Mouse (Mus musculus) forebrain, embryonic 11.5 days (tissue): ENCODE measurements around the gene Tdrd9. TPM values are rescaled to one million over a fixed set of nuclear protein-coding genes. Genes with fewer than 3 reads are reported as not detected.
"Not testable (repeated sequence)": the region's sequence is repeated elsewhere in the genome, so short reads cannot be mapped to it uniquely, and the experiment has no call there.

ENCODE experiments used
- ATAC-seq: fragments of 200-750 bp; cut with Nextera tagmentation; replicated peaks from 2 replicates; pipeline ENCODE4 v1.8.0; 2017; ENCODE audit warnings: moderate TSS enrichment; ENCODE audit not compliant: low FRiP score
- DNase-seq: peaks from one replicate; pipeline ENCODE4 v3.0.0-alpha.2; 2017; ENCODE audit warnings: low spot score
- H3K27ac ChIP-seq: fragments of 300-500 bp; sonication (generic); 2 replicates; pipeline ENCODE4 v1.5.1; 2014; ENCODE audit warnings: low read depth, low read length
- H3K27me3 ChIP-seq: fragments of 300-500 bp; sonication (generic); 2 replicates; pipeline ENCODE4 v1.6.1; 2014; ENCODE audit warnings: mild to moderate bottlenecking, low read length, mixed read lengths; ENCODE audit not compliant: control insufficient read depth, insufficient read depth
- H3K36me3 ChIP-seq: fragments of 300-500 bp; sonication (generic); 2 replicates; pipeline ENCODE4 v1.6.1; 2014; ENCODE audit warnings: mild to moderate bottlenecking, low read length, moderate library complexity, mixed read lengths; ENCODE audit not compliant: control insufficient read depth, insufficient read depth
- H3K4me1 ChIP-seq: fragments of 300-500 bp; sonication (generic); replicated peaks from 2 replicates; pipeline ENCODE4 v1.6.1; 2014; ENCODE audit warnings: low read length, mixed read lengths; ENCODE audit not compliant: control insufficient read depth, insufficient read depth
- H3K4me2 ChIP-seq: fragments of 300-500 bp; sonication (generic); 2 replicates; pipeline ENCODE4 v1.6.1; 2014; ENCODE audit warnings: low read depth, mild to moderate bottlenecking, low read length, moderate library complexity, mixed read lengths; ENCODE audit not compliant: severe bottlenecking
- H3K4me3 ChIP-seq: fragments of 300-500 bp; sonication (generic); 2 replicates; pipeline ENCODE4 v1.5.1; 2014; ENCODE audit warnings: low read depth, low read length
- H3K9ac ChIP-seq: fragments of 300-500 bp; sonication (generic); 2 replicates; pipeline ENCODE4 v1.6.1; 2014; ENCODE audit warnings: low read length
- H3K9me3 ChIP-seq: fragments of 300-500 bp; sonication (generic); 2 replicates; pipeline ENCODE4 v1.6.1; 2016; ENCODE audit warnings: low read length, mixed read lengths; ENCODE audit not compliant: control insufficient read depth
- WGBS: fragments of 180-500 bp; shearing (Covaris S2); extraction: QIAGEN DNeasy Blood & Tissue Kit; methylation state at CpG from one replicate; pipeline ENCODE4 v1.1.7; 2014; 5-methylcytosine and 5-hydroxymethylcytosine counted together
- polyA plus RNA-seq: library from polyadenylated mRNA; unstranded; fragments of >200 nt; fragmentation: Nextera tagmentation; extraction: Ambion mirVana; gene quantifications from 2 replicates; pipeline ENCODE4 v1.2.1, GENCODE M21; 2014

Tdrd9 gene
- polyA plus RNA-seq, 1 experiment from 2014 or later, result 0.94 TPM

DNA sequence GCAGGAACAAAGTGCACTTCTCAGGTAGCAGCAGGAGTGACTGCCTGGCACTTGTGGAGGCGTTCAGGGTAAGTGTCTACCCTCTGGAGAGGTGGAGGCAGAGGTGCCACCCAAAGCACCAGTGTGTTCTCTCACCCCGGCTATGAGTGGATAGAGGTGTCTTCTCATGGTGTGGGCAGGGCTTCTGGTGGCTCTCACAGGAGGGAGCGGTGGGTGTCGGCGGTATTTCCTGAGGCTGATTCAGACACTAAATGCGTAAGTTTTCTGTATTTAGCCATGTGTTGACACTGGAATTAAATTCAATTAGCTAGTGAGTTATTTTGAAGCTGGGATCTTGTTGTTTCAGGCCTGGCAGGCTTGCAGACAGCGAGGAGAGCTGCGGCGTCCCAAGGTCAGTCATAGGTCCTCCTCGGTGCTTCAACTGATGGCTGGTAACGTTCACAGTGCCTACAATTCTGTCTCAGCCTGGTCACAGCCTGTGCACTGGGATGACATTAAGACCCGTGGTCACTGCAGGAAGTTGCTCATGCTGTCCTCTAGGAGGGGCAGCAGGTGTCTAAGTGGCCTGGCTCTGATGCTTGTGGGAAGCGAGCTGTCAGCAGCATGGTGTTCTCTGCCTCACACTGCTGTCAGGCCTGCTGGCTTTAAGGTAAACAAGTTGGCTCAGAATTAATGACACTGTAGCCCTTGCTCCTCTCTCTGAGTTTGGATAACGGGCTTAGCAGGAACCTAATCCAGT lies 54.7 kb downstream of the Tdrd9 start:
- H3K9ac ChIP-seq, result no peak overlapping the region
- no peaks in the 10 kb centered on the region for H3K4me1 ChIP-seq
- no peaks in the 10 kb centered on the region; the same call in 1 of the 2 replicates for H3K9me3 ChIP-seq
- no peak for ATAC-seq
- no peak overlapping the region for H3K27ac ChIP-seq
- H3K4me3 ChIP-seq, result no peak overlapping the region
- H3K36me3 ChIP-seq, result no peaks in the 10 kb centered on the region
- no peak overlapping the region for H3K4me2 ChIP-seq
- no peaks in the 10 kb centered on the region for H3K27me3 ChIP-seq
- DNase-seq, result no peak
- 88% methylated on average over 14 of the region's 14 CpGs for WGBS

DNA sequence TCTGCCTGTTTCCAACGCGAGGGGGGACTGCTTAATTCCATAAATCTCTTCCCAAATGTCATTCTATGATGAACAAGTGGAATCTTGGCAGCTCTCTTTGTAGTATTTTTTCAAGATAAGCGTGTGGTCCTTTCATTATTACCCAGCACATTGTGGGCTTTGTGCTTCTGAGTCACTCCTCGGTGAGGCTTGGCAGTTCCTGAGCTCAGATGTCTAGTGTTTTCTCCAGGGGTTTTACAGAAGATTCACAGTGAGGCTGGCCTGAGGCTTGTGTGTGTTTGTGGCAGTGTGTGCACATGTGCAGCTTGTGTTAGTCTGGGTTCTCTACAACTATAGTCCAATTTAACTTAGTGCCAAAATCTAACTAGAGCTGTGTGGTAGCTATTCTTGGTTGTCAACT lies 56.0 kb downstream of the Tdrd9 start:
- Histone ChIP-seq H3K4me3 (no peak overlapping the region), H3K9ac (no peak overlapping the region), H3K9me3 (no peaks in the 10 kb centered on the region; the same call in 1 of the 2 replicates), H3K36me3 (no peaks in the 10 kb centered on the region), H3K27me3 (no peaks in the 10 kb centered on the region), H3K27ac (no peak overlapping the region), H3K4me1 (no peaks in the 10 kb centered on the region), H3K4me2 (no peak overlapping the region)
- no peak for ATAC-seq
- no peak for DNase-seq
- 77% methylated on average over 4 of the region's 4 CpGs for WGBS

DNA sequence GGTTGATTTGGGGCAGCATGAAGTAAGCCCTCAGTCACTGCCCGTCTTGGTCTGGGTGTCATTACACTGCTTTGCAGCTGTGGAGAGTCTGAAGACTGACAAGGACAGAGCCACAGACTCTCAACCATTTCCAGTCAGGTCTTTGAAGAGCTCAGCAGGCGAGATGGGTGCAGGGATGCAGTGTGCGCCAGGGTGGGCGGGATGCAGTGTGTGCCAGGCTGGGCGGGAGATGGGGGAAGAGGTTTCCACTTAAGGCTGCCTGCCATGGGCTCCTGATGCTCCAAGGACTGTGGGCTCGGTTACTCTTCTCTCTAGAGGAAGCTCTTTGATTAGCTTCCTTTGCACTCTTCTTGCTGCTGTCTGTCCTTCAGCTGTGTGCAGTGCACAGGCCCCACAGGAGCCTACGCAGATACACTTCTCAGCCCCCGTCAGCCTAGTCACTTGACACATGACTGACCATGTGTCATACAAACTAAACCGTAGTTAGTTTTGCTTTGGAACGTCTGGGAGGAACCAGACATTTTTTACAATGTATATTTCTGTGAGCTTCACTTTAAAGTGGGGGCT lies 62.1 kb downstream of the Tdrd9 start:
- WGBS, result 84% methylated on average over 10 of the region's 10 CpGs

DNA sequence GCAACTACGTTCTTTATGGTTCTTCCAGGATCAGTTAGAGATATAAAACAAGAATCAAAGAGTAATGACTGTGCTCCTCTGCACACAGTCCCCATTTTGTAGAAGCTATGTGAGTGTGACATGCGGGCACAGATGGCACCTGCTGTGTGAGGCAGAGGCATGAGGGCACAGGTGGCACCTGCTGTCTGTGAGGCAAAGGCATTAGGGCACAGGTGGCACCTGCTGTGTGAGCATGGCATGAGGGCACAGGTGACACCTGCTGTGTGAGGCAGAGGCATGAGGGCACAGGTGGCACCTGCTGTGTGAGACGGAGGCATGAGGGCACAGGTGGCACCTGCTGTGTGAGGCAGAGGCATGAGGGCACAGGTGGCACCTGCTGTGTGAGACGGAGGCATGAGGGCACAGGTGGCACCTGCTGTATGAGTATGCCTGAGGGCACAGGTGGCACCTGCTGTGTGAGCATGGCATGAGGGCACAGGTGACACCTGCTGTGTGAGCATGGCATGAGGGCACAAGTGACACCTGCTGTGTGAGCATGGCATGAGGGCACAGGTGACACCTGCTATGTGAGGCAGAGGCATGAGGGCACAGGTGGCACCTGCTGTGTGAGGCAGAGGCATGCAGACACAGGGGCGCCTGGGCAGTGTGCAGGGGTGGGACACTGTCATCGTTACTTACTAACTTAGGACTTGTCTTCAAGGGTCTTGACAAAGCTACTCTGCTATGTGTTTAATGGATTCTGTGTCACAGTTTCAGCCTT lies 64.2 kb downstream of the Tdrd9 start:
- not testable (repeated sequence) for H3K27ac ChIP-seq, H3K4me1 ChIP-seq, H3K4me2 ChIP-seq, H3K9me3 ChIP-seq, H3K9ac ChIP-seq, DNase-seq, H3K27me3 ChIP-seq, ATAC-seq, H3K4me3 ChIP-seq, H3K36me3 ChIP-seq
- 87% methylated on average over 6 of the region's 6 CpGs for WGBS

More for the DNA sequence above, 62.1 kb downstream of the Tdrd9 start:
- Histone ChIP-seq H3K4me2 (no peak overlapping the region), H3K9me3 (no peaks in the 10 kb centered on the region), H3K9ac (no peak overlapping the region), H3K36me3 (no peaks in the 10 kb centered on the region), H3K27me3 (no peaks in the 10 kb centered on the region), H3K4me1 (no peaks in the 10 kb centered on the region), H3K27ac (no peak overlapping the region), H3K4me3 (no peak overlapping the region)
- no peak for DNase-seq
- ATAC-seq, result no peak

GRCm38 (mm10) chr12:112038441-112038840 lies 67.1 kb downstream of the Tdrd9 start:
- ATAC-seq, result no peak

DNA sequence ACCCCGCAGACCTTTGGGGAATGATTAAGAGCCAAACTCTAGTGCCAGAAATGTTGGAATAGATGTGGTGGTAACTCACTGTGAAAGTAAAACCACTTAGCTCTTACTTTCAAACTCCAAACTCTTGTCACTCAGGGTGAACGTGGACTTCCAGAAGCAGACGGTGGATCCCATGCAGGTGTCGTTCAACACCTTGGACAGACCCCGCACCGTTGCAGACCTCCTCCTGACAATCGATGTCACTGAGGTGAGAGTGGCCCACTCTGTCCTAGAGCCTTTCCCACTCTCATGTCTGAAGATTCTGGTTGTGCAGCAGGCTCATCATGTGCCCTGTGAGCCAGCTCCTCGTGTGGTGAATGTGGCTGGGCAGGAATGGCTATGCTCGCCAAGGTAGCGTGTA lies 67.8 kb downstream of the Tdrd9 start:
- H3K4me3 ChIP-seq, result no peak overlapping the region
- H3K4me1 ChIP-seq, result no peaks in the 10 kb centered on the region
- no peaks in the 10 kb centered on the region for H3K9me3 ChIP-seq
- DNase-seq (no peak), ATAC-seq (no peak)
- no peak overlapping the region for H3K27ac ChIP-seq
- H3K4me2 ChIP-seq, result no peak overlapping the region
- no peak overlapping the region for H3K9ac ChIP-seq
- no peaks in the 10 kb centered on the region for H3K36me3 ChIP-seq
- H3K27me3 ChIP-seq, result no peaks in the 10 kb centered on the region
- WGBS, result 92% methylated on average over 10 of the region's 10 CpGs

More at GRCm38 (mm10) chr12:112038441-112038840, 67.1 kb downstream of the Tdrd9 start:
- no peak overlapping the region for H3K27ac ChIP-seq
- DNase-seq, result no peak
- 93% methylated on average over 10 of the region's 10 CpGs for WGBS
- H3K27me3 ChIP-seq, result no peaks in the 10 kb centered on the region
- H3K4me3 ChIP-seq, result no peak overlapping the region
- H3K4me2 ChIP-seq, result no peak overlapping the region
- H3K9me3 ChIP-seq, result no peaks in the 10 kb centered on the region
- H3K36me3 ChIP-seq, result no peaks in the 10 kb centered on the region
- H3K9ac ChIP-seq, result no peak overlapping the region
- H3K4me1 ChIP-seq, result no peaks in the 10 kb centered on the region

DNA sequence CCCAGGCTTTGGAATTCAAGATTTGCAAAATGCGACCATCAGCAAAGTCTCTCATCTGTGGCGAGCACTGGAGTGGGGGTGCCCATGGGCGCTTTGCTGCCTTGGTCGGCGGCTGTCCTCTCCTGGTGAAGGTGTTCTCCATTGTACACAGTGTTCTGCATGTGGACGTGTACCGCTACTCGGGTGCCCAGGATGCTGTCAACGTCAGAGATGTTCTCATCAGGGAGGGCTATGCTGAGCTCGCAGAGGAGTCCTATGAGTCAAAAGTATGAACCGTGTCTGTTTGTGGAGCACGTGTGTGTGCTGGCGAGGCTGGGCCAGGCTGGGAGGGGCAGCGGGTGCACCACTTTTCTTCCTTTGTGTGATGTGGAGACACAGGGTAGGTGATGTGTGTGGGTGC lies 71.3 kb downstream of the Tdrd9 start:
- no peaks in the 10 kb centered on the region for H3K9me3 ChIP-seq
- no peak overlapping the region for H3K4me3 ChIP-seq
- H3K4me2 ChIP-seq, result no peak overlapping the region
- no peak overlapping the region for H3K9ac ChIP-seq
- H3K27ac ChIP-seq, result no peak overlapping the region
- H3K27me3 ChIP-seq, result no peaks in the 10 kb centered on the region
- no peaks in the 10 kb centered on the region for H3K36me3 ChIP-seq
- no peak for ATAC-seq
- no peaks in the 10 kb centered on the region for H3K4me1 ChIP-seq
- peak; percentile 47 for DNase-seq
- whole genome bisulfite sequencing, result 90% methylated on average over 14 of the region's 14 CpGs

DNA sequence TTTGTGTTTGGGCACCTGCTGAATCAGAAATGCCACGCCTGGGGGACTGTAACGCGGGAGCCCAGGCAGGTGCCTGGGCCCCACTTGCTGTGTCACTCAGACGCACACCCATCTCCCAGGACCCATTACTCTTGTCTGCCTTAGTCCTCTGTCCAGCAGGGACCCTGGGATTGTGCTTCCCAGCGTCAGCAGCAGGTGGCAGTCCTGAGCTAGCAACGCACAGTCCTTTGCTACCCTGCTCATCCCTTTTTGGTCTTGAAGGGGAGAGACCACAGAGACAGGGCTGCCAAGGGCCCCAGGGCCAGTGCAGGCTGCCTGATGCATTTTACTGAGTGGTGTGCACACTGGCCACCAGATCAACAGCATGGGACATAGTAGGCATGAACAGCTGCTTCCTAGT lies 106.3 kb downstream of the Tdrd9 start:
- Histone ChIP-seq H3K4me3 (no peak overlapping the region), H3K9ac (no peak overlapping the region), H3K4me1 (no peaks in the 10 kb centered on the region), H3K27ac (no peak overlapping the region), H3K36me3 (no peaks in the 10 kb centered on the region), H3K9me3 (no peaks in the 10 kb centered on the region), H3K27me3 (no peaks in the 10 kb centered on the region), H3K4me2 (no peak overlapping the region)
- 20% methylated on average over 6 of the region's 6 CpGs for WGBS
- DNase-seq, result peak; percentile 88
- ATAC-seq, result 0 out of 2 replicates have a peak, but pooled peaks have one; percentile 12
